Mouse (Mus musculus) liver, embryonic 13.5 days (tissue): ENCODE data around the gene Myo6. TPM values are rescaled to one million over a fixed set of nuclear protein-coding genes. Genes with fewer than 3 reads are reported as not detected.

Experiments
- ATAC-seq: fragments of 200-750 bp; cut with Nextera tagmentation; 2 replicates; pipeline ENCODE4 v1.8.0; 2017; ENCODE audit warnings: low read depth, mild to moderate bottlenecking, moderate number of reproducible peaks, moderate library complexity
- DNase-seq: peaks from one replicate; pipeline ENCODE4 v3.0.0; 2022
- H3K27ac ChIP-seq: fragments of 300-500 bp; sonication (generic); 2 replicates; pipeline ENCODE4 v1.5.1; 2015; ENCODE audit warnings: moderate library complexity, mild to moderate bottlenecking, inconsistent platforms
- H3K27me3 ChIP-seq: fragments of 300-500 bp; sonication (generic); 2 replicates; pipeline ENCODE4 v1.6.1; 2015; ENCODE audit warnings: mild to moderate bottlenecking, inconsistent platforms
- H3K36me3 ChIP-seq: fragments of 300-500 bp; sonication (generic); 2 replicates; pipeline ENCODE4 v1.6.1; 2015; ENCODE audit warnings: mild to moderate bottlenecking, inconsistent platforms
- H3K4me1 ChIP-seq: fragments of 300-500 bp; sonication (generic); replicated peaks from 2 replicates; pipeline ENCODE4 v1.6.1; 2015; ENCODE audit warnings: inconsistent platforms
- H3K4me2 ChIP-seq: fragments of 300-500 bp; sonication (generic); 2 replicates; pipeline ENCODE4 v1.6.1; 2015; ENCODE audit warnings: inconsistent platforms, mild to moderate bottlenecking, moderate library complexity
- H3K4me3 ChIP-seq: fragments of 300-500 bp; sonication (generic); replicated peaks from 2 replicates; pipeline ENCODE4 v1.5.1; 2015; ENCODE audit warnings: mild to moderate bottlenecking, inconsistent platforms
- H3K9ac ChIP-seq: fragments of 300-500 bp; sonication (generic); 2 replicates; pipeline ENCODE4 v1.6.1; 2015; ENCODE audit warnings: mild to moderate bottlenecking, inconsistent platforms
- H3K9me3 ChIP-seq: fragments of 300-500 bp; sonication (generic); replicated peaks from 2 replicates; pipeline ENCODE4 v1.6.1; 2016; ENCODE audit warnings: inconsistent platforms
- WGBS: fragments of 180-500 bp; shearing (Covaris S2); methylation state at CpG from one replicate; pipeline ENCODE4 v1.1.7; 2015; ENCODE audit not compliant: insufficient replicate concordance; 5-methylcytosine and 5-hydroxymethylcytosine counted together
- polyA plus RNA-seq: library from polyadenylated mRNA; unstranded; fragments of >200 nt; fragmentation: Nextera tagmentation; extraction: Ambion mirVana; gene quantifications from 2 replicates; pipeline ENCODE4 v1.2.1, GENCODE M21; 2015

Myo6 gene
- polyA plus RNA-seq, 1 experiment from 2014 or later, result 2.7 TPM

DNA sequence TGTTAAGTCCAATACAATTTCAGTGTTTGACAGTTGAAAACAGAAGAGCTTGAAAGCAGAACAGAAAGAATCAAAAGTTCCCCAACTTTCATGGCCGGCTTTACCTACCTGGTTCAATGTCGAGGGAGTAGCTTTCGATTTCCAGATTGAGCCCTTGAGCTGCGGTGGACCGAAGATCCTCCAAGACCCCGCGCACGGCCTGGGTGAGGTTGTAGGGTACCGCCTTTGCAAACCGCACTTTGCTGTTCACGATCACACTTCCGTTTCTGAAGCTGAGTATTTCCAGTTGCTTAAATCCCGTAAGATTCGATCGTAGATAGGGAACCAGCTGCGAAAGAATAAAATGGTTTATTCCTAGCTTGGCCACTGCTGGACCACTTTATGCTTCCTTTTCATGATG lies 176.9 kb downstream of the Myo6 start:
- no peaks in the 10 kb centered on the region for H3K9me3 ChIP-seq
- H3K4me2 ChIP-seq, result no peak overlapping the region
- WGBS, result 84% methylated on average over 16 of the region's 16 CpGs
- H3K36me3 ChIP-seq, result no peaks in the 10 kb centered on the region
- no peak overlapping the region for H3K9ac ChIP-seq
- H3K4me3 ChIP-seq, result no peak overlapping the region
- H3K27me3 ChIP-seq, result no peaks in the 10 kb centered on the region
- ATAC-seq (no peak), DNase-seq (no peak)
- H3K27ac ChIP-seq, result no peak overlapping the region
- H3K4me1 ChIP-seq, result no peaks in the 10 kb centered on the region

- Histone ChIP-seq H3K27ac (no peak overlapping the region), H3K27me3 (no peaks in the 10 kb centered on the region), H3K9me3 (no peaks in the 10 kb centered on the region), H3K4me3 (no peak overlapping the region), H3K4me1 (no peaks in the 10 kb centered on the region), H3K9ac (no peak overlapping the region), H3K4me2 (no peak overlapping the region), H3K36me3 (no peaks in the 10 kb centered on the region)
- ATAC-seq, result no peak
- DNase-seq, result no peak
- 57% methylated on average over 6 of the region's 6 CpGs for WGBS
Observed at GRCm38 (mm10) chr9:80342520-80342919, 177.7 kb downstream of the Myo6 start.

- Histone ChIP-seq H3K9ac (no peak overlapping the region), H3K4me3 (no peak overlapping the region), H3K9me3 (no peaks in the 10 kb centered on the region), H3K27me3 (no peaks in the 10 kb centered on the region), H3K4me1 (no peaks in the 10 kb centered on the region), H3K4me2 (no peak overlapping the region), H3K27ac (no peak overlapping the region), H3K36me3 (no peaks in the 10 kb centered on the region)
- no peak for DNase-seq
- no peak for ATAC-seq
- 68% methylated on average over 6 of the region's 6 CpGs for WGBS
Observed at GRCm38 (mm10) chr9:80344451-80345000, 179.7 kb downstream of the Myo6 start.

DNA sequence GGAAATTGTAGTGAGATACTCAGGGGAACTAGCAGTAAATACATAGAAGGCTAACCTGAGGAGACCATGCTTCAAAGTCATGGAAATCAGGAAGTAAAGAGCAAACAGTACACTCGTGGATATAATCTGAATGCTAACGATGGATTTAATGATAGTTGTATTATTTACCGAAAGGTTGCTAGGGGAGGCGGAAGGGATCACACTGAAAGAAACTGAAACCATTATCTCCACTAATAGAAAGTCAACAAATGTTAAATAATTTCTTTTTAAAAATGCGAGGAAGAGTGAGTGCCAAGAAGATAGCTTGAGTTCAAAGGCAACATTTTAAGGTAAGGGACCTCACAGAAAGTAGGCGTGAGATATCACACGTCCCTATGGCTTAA lies 186.5 kb downstream of the Myo6 start:
- Histone ChIP-seq H3K9ac (no peak overlapping the region), H3K4me3 (no peak overlapping the region), H3K27me3 (no peaks in the 10 kb centered on the region), H3K4me2 (0 out of 2 replicates have a peak overlapping the region, but pooled peaks have one; percentile 21), H3K4me1 (no peaks in the 10 kb centered on the region), H3K36me3 (no peaks in the 10 kb centered on the region), H3K9me3 (no peaks in the 10 kb centered on the region), H3K27ac (no peak overlapping the region)
- ATAC-seq, result no peak
- DNase-seq, result no peak
- WGBS, result 51% methylated on average over 7 of the region's 7 CpGs

GRCm38 (mm10) chr9:80351678-80352331 lies 187.0 kb downstream of the Myo6 start:
- DNase-seq (no peak), ATAC-seq (no peak)
- no peak overlapping the region for H3K9ac ChIP-seq
- no peaks in the 10 kb centered on the region for H3K27me3 ChIP-seq
- peak overlapping the region; percentile 21; the same call in 1 of the 2 replicates for H3K4me2 ChIP-seq
- H3K4me1 ChIP-seq, result no peaks in the 10 kb centered on the region
- no peaks in the 10 kb centered on the region for H3K36me3 ChIP-seq
- 35% methylated on average over 20 of the region's 20 CpGs for WGBS
- no peak overlapping the region for H3K27ac ChIP-seq
- no peak overlapping the region for H3K4me3 ChIP-seq
- no peaks in the 10 kb centered on the region for H3K9me3 ChIP-seq

DNA sequence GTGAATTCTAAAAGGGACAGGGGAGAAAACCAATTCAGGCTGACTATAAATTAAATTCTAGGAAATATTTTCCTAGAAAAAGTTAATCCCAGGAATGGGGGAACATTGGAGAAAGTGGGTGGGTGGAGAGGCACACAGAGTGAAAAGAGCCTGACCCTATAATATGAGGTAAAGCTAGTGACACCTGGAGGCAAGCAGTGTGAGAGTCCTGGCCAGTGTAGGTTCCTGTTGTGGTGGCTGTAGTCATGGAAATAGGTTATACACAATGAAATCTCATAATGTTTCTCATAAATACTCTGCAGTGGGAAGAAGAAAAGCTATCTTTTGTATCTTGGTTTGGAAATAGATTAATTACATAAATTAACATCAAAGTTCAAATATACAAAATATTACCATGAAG lies 195.2 kb downstream of the Myo6 start:
- H3K9ac ChIP-seq, result no peak overlapping the region
- no peaks in the 10 kb centered on the region for H3K9me3 ChIP-seq
- no peak overlapping the region for H3K27ac ChIP-seq
- no peaks in the 10 kb centered on the region for H3K36me3 ChIP-seq
- no peaks in the 10 kb centered on the region for H3K27me3 ChIP-seq
- DNase-seq, result no peak
- no peak for ATAC-seq
- no peak overlapping the region for H3K4me3 ChIP-seq
- H3K4me1 ChIP-seq, result no peaks in the 10 kb centered on the region
- H3K4me2 ChIP-seq, result no peak overlapping the region

Other genes with a start within 250 kb of the Myo6 start
- 0.27 and 0.78 TPM in 2 replicates for gene Filip1, start 152.2 kb upstream of the Myo6 start, polyA plus RNA-seq
- gene Senp6, start 98.1 kb upstream of the Myo6 start, polyA plus RNA-seq, result 15.9 and 16.6 TPM in 2 replicates